Mouse (Mus musculus): Measurements from ENCODE around the gene 1700001C02Rik. TPM values are rescaled to one million over a fixed set of nuclear protein-coding genes. Genes with fewer than 3 reads are reported as not detected.

1700001C02Rik gene
- polyA plus RNA-seq, 1 experiment from 2014 or later: not detected

GRCm38 (mm10) chr5:30527129-30527528 is 61.3 kb downstream of the 1700001C02Rik start:
- no peaks in the 10 kb centered on the region for H3K9me3 ChIP-seq
- H3K27ac ChIP-seq: no peak overlapping the region
- peaks cover 13% of the 10 kb centered on the region for H3K27me3 ChIP-seq
- H3K36me3 ChIP-seq (replicated peaks): no peaks in the 10 kb centered on the region
- WGBS: 83% methylated on average over 5 of the region's 5 CpGs
- ATAC-seq (ENCODE audit: low FRiP score): no peak
- no peak overlapping the region for H3K4me2 ChIP-seq
- H3K4me1 ChIP-seq: peaks cover 15% of the 10 kb centered on the region; the same call in 1 of the 2 replicates
- H3K4me3 ChIP-seq (replicated peaks): no peak overlapping the region
- H3K9ac ChIP-seq: no peak overlapping the region

GRCm38 (mm10) chr5:30528906-30529305 is 63.1 kb downstream of the 1700001C02Rik start:
- Histone ChIP-seq H3K4me2 (no peak overlapping the region), H3K36me3 (replicated peaks) (no peaks in the 10 kb centered on the region), H3K27me3 (peaks cover 13% of the 10 kb centered on the region), H3K9me3 (no peaks in the 10 kb centered on the region), H3K27ac (no peak overlapping the region), H3K4me3 (replicated peaks) (no peak overlapping the region), H3K4me1 (peaks cover 8% of the 10 kb centered on the region; the same call in 1 of the 2 replicates), H3K9ac (no peak overlapping the region)
- ATAC-seq (ENCODE audit: low FRiP score): no peak
- WGBS: 37% methylated on average over 4 of the region's 4 CpGs

Other genes with a start within 250 kb of the 1700001C02Rik start
- gene Selenoi, start 233.5 kb upstream of the 1700001C02Rik start, polyA plus RNA-seq (2016; fragmentation: Nextera tagmentation; extraction: Ambion mirVana): 24.8 and 25.5 TPM in 2 replicates
- 1.5 and 1.6 TPM in 2 replicates for gene Drc1, start 184.7 kb upstream of the 1700001C02Rik start, polyA plus RNA-seq (2016; fragmentation: Nextera tagmentation; extraction: Ambion mirVana)
- 0.19 and 0.23 TPM in 2 replicates for gene Otof, start 4.1 kb upstream of the 1700001C02Rik start, polyA plus RNA-seq (2016; fragmentation: Nextera tagmentation; extraction: Ambion mirVana)
- gene Cib4, start 79.8 kb downstream of the 1700001C02Rik start, polyA plus RNA-seq (2016; fragmentation: Nextera tagmentation; extraction: Ambion mirVana): not detected in 2 replicates
- gene Kcnk3, start 122.1 kb downstream of the 1700001C02Rik start, polyA plus RNA-seq (2016; fragmentation: Nextera tagmentation; extraction: Ambion mirVana): 0.54 and 0.64 TPM in 2 replicates
- 22.0 and 24.6 TPM in 2 replicates for gene Slc35f6, start 181.9 kb downstream of the 1700001C02Rik start, polyA plus RNA-seq (2016; fragmentation: Nextera tagmentation; extraction: Ambion mirVana)
- gene Cenpa, start 200.7 kb downstream of the 1700001C02Rik start, polyA plus RNA-seq (2016; fragmentation: Nextera tagmentation; extraction: Ambion mirVana): 325 and 333 TPM in 2 replicates
- gene Dpysl5, start 245.5 kb downstream of the 1700001C02Rik start, polyA plus RNA-seq (2016; fragmentation: Nextera tagmentation; extraction: Ambion mirVana): 109 and 134 TPM in 2 replicates